Mouse (Mus musculus) urinary bladder, postnatal 25 days (tissue): ENCODE measurements around the gene Myzap.
"Not testable (repeated sequence)": the region's sequence is repeated elsewhere in the genome, so short reads cannot be mapped to it uniquely, and the experiment has no call there.

Experiments used
- DNase-seq: peaks from one replicate; pipeline ENCODE4 v3.0.0; 2022; ENCODE audit warnings: low spot score

The Myzap gene

DNA sequence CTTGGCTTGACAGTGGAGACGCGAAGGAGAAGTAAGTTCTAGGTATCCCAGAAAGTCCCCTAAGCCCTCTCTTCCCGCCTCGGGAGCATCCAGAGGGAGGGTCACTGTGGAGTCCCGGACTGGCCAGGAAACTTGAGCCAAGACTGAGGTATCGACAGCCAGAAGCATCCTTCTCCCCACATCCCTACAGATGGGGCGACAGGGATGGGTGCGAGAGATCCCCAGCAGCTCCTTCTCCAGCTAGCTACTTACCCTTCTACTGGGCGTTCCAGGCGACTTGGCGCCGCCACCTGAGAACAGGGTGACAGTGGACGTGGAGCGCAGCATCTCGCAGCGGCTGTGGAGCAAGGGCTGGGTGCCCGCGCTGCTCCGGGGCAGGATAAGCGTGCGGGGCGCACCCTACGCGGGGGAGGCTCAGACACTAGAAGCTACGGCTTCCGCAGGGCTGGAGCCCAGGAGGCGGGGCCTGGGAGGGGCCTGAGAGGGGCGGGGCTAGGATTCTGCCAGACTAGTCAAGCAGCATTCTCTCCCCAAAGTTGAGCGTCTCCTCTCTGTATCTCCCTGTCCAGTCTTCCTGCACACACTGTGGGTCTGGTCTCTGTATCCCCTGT is at the start of gene Myzap:
Gene Myzap, minus strand, starts transcription at position 423 of the 611 bp plus-strand sequence.
- DNase-seq: peak; percentile 95

DNA sequence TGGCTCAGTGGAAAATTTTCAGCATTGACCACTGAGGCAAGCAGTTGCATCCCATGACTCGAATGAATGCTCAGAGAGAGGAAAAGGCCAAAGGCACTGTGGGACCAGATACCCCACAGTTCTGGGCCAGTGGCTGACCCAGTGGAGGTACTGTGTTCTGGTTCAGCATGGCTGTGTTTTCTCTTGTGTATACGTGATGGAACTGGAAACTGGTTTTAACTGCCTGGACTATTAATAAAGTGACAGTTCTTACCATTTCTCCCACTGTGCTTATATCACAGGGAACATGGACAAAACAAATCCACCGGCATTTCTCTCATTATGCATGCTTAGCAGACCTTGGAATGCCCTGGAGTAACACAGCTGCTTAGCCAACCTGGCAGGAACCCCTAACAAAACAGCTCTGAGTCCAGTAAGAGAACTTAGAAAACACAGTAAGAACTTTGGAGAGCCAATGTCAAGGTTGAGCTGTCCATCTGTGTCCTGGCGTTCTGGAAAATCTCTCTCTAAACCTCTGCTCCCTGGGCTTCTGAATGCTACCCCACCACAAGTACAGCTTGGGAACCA is 48.3 kb upstream of the Myzap start:
- DNase-seq: no peak

DNA sequence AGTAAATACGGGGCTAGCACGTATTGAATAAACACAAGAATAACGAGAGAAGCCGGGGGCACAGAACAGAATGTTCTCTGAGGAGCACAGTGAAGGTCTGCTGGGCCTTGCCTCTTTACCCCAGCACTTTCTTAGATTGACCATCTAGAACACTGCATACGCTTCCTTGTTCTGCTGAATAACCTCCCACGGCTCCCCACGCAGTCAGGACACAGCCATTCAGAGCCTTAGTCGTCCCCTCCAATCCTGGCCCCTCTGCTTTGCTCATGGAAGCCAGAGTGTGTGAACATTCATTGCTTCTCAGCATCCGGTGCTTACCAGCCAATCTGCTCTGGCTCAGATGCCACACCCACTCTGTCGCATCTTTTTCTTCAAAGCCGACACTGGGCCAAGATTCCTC is 46.0 kb upstream of the Myzap start:
- DNase-seq: no peak

DNA sequence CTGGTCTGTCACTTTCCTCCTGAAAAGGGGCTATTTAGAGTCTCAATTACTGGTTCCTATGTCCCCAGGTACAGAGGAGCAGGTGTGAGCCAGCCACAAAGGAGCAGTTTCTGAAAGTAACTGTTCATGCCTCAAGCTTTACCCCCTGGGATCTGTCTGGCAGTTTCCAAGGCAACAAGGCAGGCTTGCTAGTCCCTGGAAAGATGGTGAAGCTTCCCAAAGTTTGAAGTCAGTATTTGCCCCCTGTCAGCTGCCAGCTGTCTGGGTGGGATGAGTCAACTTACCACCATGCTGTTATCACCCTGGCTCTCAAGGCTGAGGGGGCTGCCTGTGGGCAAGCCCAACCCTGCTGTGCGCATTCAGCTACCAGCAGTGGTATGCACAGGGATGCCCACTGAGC is 44.7 kb upstream of the Myzap start:
- no peak for DNase-seq

DNA sequence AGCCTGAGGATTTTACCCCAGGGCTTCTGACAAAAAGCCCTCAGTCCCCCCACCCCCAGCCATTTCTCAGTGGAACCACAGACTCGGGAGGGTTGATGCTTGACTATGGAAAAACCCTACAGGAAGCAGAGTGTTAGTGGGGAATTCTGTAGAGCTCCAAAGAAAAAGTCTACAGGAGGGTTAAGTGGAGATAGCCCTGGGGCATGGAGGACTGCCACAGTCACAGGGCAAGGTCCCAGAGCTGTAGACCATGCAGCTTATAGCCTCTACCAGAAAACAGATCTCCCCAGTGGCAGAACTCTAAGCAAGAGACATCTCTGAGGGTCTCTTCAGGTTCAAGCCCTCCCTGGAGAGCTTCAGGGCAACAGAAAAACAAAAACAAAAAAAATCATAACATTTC is 43.5 kb upstream of the Myzap start:
- no peak for DNase-seq

DNA sequence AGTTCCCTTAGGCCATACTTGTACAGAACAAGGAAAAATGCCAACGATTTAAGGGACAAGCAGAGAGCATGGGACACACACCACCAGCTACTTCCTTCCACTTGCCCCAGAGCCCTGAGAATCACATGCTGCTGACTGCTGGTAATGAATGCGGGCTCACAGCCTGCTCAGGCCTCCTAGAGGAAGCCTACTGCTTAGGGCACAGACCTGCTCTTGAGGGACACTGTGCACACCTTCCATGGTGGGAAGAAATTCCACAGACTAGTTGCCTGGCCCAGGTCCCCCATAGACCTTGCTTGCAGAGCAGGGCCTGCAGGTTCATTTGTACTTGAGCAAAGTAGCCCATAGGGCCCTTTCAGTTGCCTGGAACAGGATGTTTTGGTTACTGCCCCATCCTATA is 42.8 kb upstream of the Myzap start:
- DNase-seq: no peak

DNA sequence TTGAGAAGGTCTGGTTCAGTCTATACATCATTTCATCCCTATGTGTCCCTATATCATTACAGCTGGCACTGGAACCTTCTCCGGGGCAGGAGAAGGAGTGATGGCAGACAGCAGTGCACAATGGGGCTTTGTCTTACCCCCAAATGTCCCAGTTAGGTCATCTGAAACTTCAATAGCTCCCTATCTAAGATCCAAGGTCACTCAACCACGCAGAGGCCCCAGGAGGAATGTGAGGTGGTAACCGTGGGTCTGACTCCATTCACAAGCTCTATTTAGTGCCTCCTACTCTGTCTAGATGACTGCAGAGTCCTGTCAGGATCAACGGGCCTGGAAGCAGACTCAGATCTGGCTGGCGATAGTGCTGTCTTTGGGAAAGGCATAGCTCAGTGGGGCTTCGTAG is 36.8 kb upstream of the Myzap start:
- no peak for DNase-seq

DNA sequence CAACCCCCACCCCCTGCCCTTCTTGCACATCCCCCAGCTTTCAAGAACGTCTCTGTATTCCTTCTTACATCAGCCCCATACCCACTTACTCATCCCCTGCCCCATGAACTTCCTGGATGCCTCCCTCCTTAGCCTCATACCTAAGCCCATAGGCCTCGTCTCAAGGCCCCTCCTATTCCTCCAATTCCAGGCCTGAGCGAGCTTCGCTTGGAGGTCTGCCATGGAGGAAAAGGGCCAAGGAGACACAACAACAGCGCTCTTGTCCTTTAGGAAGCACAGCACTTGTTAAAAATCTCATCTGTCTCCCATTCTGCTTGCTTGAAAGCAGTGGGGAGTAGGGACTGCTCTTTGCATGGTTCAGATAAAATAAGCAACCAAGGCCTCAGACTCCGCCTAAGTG is 36.1 kb upstream of the Myzap start:
- DNase-seq: no peak

DNA sequence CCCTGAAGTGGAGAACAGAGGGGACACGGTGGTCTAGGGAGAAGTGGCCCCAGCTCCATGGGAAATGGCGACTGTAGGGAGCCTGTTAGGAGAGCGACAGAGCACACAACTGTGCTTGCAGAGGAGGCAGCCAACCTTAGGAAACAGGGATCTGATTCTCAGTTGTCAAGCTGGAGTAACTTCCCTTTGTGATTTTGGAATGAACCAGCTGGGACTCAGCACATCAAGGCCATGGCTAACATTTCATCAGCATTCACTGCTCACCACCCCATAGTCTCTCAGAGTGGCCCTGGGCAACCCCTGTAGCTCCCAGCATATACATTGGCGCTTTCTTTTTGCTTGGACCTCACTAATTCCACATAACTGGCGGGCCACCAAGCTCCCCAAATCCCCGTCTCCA is 33.8 kb upstream of the Myzap start:
- DNase-seq: no peak

DNA sequence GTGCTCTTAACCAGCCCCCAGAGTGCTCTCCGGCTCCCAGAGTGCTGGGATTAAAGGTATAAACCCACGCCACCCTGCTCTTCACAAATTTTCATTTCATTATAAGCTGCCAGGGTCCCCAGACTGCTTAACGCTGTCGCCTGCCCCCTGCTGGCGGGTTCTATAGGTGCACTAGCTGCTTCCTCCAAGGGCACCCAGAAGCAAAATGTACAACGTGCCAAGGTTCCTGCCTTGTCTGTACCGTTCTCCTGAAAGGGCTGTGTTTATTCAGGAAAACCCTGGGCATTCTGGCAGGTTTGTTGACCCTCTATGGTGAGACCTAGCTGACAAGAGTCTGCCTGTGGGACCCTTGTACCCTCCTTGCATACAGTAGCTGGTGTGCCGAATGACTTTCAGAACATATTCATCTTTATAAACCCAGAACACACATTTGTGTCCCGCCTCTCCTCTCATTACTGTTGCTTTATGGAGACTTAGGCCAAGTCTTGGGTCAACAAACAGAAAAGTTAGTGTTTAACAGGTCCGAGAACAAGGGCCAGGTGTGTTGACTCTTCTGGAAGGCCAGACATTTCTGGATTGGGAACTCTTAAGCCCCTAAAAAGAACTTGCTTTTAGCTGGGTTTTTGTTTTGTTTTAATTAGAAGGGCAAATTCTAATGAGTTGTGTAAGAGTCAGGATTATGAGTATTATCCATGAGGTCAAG is 32.8 kb upstream of the Myzap start:
- DNase-seq: peak; percentile 58

DNA sequence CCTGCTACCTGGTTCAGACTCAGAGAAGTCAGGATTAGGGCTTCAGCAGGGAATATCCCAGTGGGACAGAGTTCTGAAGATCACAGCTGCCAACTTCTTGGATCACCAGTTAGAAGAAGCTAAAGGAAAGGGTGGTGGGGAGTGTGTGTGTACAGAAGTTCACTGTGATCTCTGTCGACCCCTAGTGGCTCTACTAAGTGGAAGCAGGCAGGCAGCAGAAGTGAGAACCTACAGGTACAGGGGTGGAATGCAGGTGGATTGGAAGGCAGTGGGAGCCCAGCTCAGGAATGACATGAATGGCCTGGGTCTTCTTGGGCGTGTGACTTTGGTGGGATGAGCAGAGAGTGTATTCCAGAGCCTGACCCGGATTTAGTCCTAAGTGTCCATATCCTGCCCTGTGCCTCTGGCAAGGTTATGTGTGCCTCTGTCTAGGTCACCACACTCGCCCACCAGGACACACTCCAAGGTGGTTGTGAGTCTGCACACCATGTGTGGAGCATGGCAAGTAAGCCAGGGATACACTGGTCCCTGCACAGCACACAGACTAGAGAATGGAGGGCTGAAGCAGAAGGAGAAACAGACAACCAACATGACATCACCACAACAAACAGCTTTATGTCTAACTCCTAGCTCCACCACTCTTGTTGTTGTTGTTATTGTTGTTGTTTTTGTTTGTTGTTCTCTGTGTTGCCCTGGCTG is 31.9 kb upstream of the Myzap start:
- no peak for DNase-seq

DNA sequence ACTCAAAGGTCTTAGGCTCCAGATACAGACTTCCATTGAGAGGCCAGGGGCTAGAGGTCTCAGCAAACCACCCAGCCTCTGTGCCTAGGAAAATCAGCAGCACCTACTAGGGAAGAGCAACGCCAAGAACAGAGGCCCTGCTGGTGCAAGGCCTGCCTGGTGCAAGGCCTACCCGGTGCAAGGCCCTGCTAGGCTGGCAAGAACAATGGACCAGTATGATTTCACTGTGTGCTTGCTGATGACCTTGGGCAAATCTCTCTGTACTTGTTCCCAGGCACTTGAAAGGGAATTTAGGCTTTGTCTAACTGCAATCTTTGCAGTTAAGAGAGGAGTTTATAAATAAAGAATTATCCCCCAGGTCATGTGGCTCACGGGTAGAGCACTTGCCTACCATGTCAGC is 30.4 kb upstream of the Myzap start:
- DNase-seq: no peak

DNA sequence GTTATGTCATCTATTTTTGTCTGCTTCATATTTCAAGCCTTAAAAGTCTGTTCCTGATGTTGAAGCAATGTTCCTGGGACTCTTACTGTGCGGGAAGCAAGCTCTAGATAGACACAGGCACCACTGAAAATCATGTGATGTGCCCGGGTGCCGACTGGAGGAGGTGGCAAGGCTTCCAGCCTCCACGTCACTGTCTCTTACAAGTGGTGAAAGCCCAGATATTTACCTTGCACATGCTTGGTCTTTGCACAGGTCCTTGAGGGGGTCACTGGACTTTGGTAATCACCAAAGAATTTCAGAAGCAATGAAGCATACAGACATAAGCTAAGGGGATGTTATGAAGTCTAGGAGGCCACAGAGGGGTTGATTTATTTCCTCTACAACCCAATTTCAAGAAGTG is 29.8 kb upstream of the Myzap start:
- DNase-seq: no peak

DNA sequence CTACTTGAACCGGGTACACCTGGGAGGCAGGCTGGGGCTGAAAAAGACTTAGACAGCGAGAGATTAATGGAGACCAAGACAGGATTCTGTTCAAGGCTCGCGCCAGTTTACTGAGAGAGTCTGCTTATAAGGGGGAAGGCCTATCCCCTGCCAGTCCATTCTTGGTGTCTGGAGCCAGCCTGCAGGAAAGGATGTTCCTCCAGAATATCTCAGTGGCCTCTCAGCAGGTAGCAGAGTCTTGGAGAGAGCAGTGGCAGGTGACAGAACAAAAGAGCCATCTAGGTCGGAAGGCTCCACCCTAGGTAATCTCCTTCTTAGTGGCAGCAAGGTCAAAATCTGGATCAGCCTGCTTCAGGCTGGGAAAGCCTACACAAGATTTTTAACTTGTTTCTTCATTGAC is 28.0 kb upstream of the Myzap start:
- not testable (repeated sequence) for DNase-seq

DNA sequence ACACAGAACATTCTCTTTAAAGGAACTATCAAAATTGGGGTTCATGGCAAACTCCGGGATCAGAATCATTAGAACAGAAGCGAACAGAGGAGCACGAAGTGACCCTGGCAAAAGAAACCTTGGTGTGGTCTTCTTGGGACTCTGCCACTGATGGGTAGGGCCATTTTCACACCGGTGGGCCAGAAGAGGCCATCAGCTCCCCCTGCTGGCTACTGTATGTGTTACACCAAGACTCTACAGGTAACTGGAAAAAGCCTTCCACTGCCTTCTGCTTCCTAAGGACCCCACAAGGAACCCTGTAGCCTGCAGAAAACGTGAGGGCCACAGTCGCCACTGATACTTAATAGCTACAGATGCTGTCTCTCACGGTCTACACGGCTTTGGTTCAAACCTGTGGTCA is 25.2 kb upstream of the Myzap start:
- peak; percentile 51 for DNase-seq

DNA sequence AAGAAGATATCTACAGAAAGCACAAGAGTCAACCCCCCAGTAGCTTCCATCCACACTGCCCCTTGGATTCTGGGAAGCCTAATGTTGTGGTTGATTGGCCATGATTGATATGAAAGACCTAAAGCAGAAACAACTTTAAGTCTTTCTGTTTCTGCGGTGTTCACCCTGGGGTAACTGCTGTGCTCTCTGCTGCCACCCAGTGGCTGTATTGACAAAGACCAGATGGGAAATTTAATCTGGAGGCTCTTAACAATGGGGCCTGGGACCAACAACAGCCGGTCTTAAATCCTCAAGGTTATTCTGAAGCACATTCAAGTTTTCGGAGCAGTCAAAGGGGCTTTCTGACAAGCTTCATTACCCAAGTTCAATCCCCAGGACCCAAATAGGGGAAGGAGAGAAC is 24.0 kb upstream of the Myzap start:
- peak; percentile 83 for DNase-seq

DNA sequence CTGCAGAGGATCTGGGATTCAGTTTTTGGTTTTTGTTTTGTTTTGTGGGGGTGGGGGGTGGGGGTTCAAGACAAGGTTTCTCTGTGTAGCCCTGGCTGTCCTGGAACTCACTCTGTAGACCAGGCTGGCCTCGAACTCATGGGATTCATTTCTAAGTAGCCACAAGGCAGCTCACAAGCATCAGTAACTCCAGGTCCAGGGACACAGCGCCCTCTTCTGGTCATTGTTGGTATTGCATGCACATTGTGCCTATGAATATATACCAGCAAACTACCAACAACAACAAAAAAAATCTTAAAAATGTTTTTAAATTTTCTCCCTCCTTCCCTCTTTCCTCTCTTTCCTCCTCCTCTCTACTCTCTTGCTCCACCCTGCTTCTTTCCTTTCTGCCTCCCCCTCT is 22.5 kb upstream of the Myzap start:
- peak; percentile 59 for DNase-seq

DNA sequence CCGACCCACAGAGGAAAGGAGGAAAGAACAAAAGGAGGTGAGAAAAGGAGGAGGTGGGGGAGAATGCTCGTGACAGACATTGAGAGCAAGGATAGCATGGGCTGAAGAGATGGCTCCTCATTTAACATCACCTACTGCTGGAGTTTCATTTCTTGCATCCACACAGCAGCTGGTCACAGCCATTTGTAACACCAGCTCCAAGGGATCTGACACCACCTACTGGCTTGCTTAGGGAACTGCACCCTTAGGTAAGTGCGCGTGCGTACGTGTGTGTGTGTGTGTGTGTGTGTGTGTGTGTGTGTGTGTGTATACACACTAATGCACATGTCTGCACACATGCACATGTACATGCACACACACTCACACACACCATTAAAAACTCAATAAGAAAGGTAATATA is 20.8 kb upstream of the Myzap start:
- no peak for DNase-seq

DNA sequence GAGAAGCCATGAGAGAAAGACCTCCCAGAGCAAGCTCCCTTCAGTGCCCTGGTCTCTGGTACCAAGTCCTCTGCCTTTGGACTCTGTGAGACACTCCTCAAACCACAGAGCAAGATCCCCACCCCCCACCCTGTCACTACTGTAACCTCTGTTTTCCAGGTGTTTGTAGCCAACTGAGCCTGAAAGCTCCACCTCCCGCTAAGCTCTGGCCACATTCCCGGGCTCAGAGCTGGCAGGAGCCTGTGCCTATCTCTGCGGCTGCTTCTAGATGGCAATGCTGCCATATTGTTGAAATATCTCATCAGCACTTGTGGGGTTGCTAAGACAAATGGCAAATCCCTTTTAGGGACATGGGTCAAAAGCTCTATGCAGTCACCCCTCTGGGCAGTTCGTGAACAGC is 19.7 kb upstream of the Myzap start:
- DNase-seq: no peak

DNA sequence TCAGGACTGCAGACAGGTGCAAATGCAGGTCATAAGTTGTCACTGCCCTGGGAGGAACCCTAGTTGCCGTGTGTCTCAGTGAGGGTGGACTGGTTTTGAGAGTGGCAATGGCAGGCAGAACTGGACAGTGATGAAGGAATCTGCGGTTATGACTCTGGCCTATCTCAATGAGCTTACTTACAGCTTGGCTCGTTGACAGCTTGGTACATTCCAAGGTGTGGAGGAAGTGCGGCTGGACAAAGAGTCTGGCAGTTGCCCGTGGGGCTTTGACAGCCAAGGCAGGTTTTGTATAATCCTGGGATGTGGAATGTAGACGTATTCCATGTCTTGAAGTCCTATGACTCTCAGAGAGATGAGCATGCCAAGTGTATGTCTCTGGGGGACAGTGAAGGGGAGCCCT is 16.9 kb upstream of the Myzap start:
- DNase-seq: no peak

DNA sequence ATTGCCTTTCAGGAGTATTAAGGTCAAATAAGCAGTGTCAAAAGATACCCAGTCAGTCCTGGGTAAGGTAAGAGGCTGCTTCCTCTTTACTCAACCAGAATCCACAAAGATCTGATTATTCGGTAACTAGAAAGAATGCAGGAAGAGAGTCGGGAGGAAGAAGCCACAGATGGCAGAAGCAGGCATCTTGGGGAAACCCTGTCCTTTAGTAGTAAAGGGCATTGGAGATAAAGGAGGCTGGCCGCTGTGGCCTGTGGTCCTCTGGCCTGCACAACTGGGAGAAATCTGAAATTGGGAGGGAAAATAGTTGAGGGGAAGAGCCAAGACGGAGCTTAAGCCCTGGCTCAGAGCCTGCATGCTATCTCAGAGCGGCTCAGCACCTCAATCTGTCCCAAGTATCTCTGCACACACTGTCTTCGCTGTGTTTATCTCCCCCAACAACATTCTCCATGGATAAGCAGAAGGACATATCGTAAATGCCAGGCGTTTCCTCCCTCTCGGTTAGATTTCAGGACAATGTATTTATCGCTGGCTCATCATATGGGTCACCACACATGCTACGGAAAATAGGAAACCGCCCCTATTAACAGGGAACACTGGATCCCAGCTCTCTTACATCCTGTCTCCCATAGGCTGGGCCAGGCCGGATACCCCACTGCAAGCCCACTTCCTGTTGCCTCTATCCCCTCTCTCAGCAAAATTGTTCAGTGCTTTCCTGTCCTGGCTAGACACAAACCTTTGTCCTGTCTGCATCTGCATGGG is 14.3 kb upstream of the Myzap start:
- DNase-seq: no peak

DNA sequence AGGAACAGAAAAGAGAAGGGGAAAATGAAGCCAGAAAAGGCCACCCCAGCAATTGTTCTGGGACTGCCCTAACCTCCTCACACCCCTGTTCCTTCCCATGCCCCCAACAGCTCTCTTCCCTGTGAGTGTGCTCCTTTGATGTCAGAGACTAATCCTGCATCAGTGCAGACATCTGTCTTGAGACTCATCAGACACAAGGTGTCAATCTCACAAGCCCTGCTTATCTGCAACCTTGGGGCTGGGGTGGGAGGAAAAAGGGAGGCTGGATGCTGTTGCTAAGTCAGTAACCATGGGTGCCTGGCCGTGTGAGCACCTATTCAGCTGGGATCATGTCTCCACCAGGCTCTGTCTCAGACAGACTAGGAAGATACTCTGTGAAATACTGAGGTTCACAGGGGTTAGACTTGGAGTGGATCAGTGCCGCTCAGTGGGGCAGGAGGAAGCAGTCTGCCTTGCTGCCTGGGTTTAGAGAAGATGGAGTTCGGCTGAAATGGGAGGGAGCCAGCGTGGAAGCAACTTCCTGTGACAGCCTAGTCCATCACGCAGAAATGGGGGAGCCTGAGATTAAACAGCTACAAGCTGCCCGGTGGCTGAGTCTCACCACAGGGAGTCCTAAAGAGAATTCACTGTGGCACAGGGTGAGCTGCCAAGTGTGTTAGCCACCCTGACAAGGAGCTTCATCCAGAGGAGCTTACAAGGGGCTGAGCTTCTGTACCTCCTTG is 12.9 kb upstream of the Myzap start:
- no peak for DNase-seq
